Mouse (Mus musculus): ENCODE data around the gene Gal3st2.
"Not testable (repeated sequence)": the region's sequence is repeated elsewhere in the genome, so short reads cannot be mapped to it uniquely, and the experiment has no call there.

GRCm38 (mm10) chr1:93908977-93909586, 48.0 kb downstream of the Gal3st2 start:
- not testable (repeated sequence) for TF ChIP-seq CTCF (IDR thresholded peaks at IDR 0.05; ENCODE audit: low read depth, low read length); POLR2A (IDR thresholded peaks at IDR 0.05; ENCODE audit: borderline replicate concordance, low read depth, low read length)

Data from bone marrow macrophage, adult 2 months (primary cell).